Mouse (Mus musculus) stomach, postnatal 0 days (tissue): Measurements from ENCODE around the gene Akt2. TPM values are rescaled to one million over a fixed set of nuclear protein-coding genes. Genes with fewer than 3 reads are reported as not detected.

Experiments
- ATAC-seq: fragments of 200-750 bp; cut with Nextera tagmentation; 2 replicates; pipeline ENCODE4 v1.8.0; 2017; ENCODE audit not compliant: low FRiP score, low TSS enrichment
- DNase-seq: peaks from one replicate; pipeline ENCODE4 v3.0.0-alpha.2; 2016; ENCODE audit warnings: low spot score
- H3K27ac ChIP-seq: fragments of 300-500 bp; sonication (generic); replicated peaks from 2 replicates; pipeline ENCODE4 v1.5.1; 2014; ENCODE audit warnings: mild to moderate bottlenecking, control low read depth
- H3K27me3 ChIP-seq: fragments of 300-500 bp; sonication (generic); 2 replicates; pipeline ENCODE4 v1.6.1; 2014; ENCODE audit warnings: low read length; ENCODE audit not compliant: control insufficient read depth, insufficient read depth
- H3K36me3 ChIP-seq: fragments of 300-500 bp; sonication (generic); 2 replicates; pipeline ENCODE4 v1.6.1; 2014; ENCODE audit warnings: low read length, mixed read lengths; ENCODE audit not compliant: control insufficient read depth, insufficient read depth
- H3K4me1 ChIP-seq: fragments of 300-500 bp; sonication (generic); replicated peaks from 2 replicates; pipeline ENCODE4 v1.6.1; 2014; ENCODE audit warnings: antibody characterized with exemption; ENCODE audit not compliant: control insufficient read depth, insufficient read depth
- H3K4me2 ChIP-seq: fragments of 300-500 bp; sonication (generic); replicated peaks from 2 replicates; pipeline ENCODE4 v1.6.1; 2014; ENCODE audit warnings: low read depth, mild to moderate bottlenecking, control low read depth, moderate library complexity
- H3K4me3 ChIP-seq: fragments of 300-500 bp; sonication (generic); 2 replicates; pipeline ENCODE4 v1.5.1; 2014; ENCODE audit warnings: low read depth, low read length, control low read depth
- H3K9ac ChIP-seq: fragments of 300-500 bp; sonication (generic); 2 replicates; pipeline ENCODE4 v1.6.1; 2014; ENCODE audit warnings: mild to moderate bottlenecking, low read length, control low read depth, mixed read lengths
- H3K9me3 ChIP-seq: fragments of 300-500 bp; sonication (generic); 2 replicates; pipeline ENCODE4 v1.6.1; 2016; ENCODE audit warnings: low read length; ENCODE audit not compliant: control insufficient read depth
- CTCF ChIP-seq: IDR thresholded peaks from 2 replicates; pipeline ENCODE4 v1.5.1; 2016; ENCODE audit warnings: antibody characterized with exemption, low read depth, mild to moderate bottlenecking, moderate library complexity
- EP300 ChIP-seq: optimal IDR thresholded peaks from 2 replicates; pipeline ENCODE3; 2016; ENCODE audit warnings: antibody characterized with exemption
- WGBS: fragments of 180-500 bp; shearing (Covaris S2); extraction: QIAGEN DNeasy Blood & Tissue Kit; methylation state at CpG from one replicate; pipeline ENCODE4 v1.1.7; 2014; 5-methylcytosine and 5-hydroxymethylcytosine counted together
- polyA plus RNA-seq: library from polyadenylated mRNA; unstranded; fragments of >200 nt; fragmentation: Nextera tagmentation; extraction: Ambion mirVana; gene quantifications from 2 replicates; pipeline ENCODE4 v1.2.1, GENCODE M21; 2015

Gene Akt2
- polyA plus RNA-seq, 1 experiment from 2014 or later, result 42.6 TPM

DNA sequence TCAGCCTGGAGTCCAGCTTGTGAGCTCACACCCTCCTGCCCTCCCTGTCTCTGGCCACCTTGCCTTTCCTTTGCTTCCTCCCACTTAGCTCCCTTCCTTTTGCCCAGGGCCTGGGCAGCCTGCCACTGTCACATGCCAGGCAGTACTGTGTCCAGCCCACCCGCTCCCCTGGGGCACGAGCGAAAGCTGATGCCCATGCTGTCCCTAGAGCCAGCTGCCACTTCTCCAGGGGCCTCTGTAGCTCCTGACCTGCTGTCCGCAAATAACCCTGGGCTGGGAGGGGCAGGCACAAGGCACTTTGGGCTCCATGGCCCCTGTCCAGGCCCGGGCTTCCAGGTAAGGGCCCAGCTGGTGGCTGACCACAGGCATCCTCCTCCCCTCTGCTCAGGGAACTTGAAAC is 16.2 kb downstream of the Akt2 start:
- H3K9ac ChIP-seq, result peak overlapping the region; percentile 41
- peaks cover 5% of the 10 kb centered on the region for H3K36me3 ChIP-seq
- DNase-seq (no peak), ATAC-seq (no peak)
- H3K9me3 ChIP-seq, result no peaks in the 10 kb centered on the region
- TF ChIP-seq EP300 (no peak), CTCF (no peak)
- H3K4me2 ChIP-seq, result no peak overlapping the region
- H3K27ac ChIP-seq, result peak overlapping the region; percentile 56
- H3K27me3 ChIP-seq, result no peaks in the 10 kb centered on the region
- WGBS, result 49% methylated on average over 5 of the region's 5 CpGs
- no peak overlapping the region for H3K4me3 ChIP-seq
- H3K4me1 ChIP-seq, result peaks cover 6% of the 10 kb centered on the region

GRCm38 (mm10) chr7:27608130-27608529 is 16.8 kb downstream of the Akt2 start:
- TF ChIP-seq CTCF (no peak), EP300 (no peak)
- H3K27me3 ChIP-seq, result no peaks in the 10 kb centered on the region
- no peak overlapping the region for H3K4me2 ChIP-seq
- H3K9ac ChIP-seq, result no peak overlapping the region; the same call in 1 of the 2 replicates
- no peaks in the 10 kb centered on the region for H3K9me3 ChIP-seq
- peak; percentile 61 for ATAC-seq
- DNase-seq, result peak; percentile 61
- peak overlapping the region; percentile 56 for H3K27ac ChIP-seq
- WGBS, result 79% methylated on average over 3 of the region's 3 CpGs
- no peak overlapping the region for H3K4me3 ChIP-seq
- peaks cover 6% of the 10 kb centered on the region for H3K4me1 ChIP-seq
- peaks cover 5% of the 10 kb centered on the region for H3K36me3 ChIP-seq

DNA sequence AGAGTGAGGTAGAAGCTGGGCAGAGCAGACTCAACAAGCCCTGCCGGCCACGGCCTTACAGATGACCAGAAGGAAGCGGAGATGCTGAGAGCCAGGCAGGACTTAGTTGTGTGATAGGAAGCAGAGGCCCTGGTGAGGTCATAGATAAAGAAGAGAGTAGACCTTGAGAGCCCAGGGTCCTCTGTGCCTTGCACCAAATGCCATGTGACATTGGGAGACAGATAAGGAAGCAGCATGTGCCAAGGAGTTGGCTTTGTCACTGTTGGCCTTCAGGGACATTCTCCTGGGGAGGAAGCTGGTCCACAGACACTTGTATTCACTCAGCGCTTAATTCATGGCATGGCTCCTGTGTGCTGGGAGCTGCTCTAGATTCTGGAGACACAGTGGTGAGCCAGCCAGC is 17.9 kb downstream of the Akt2 start:
- peak; percentile 33; the same call in 1 of the 2 replicates for ATAC-seq
- Histone ChIP-seq H3K27me3 (no peaks in the 10 kb centered on the region), H3K9ac (no peak overlapping the region), H3K36me3 (peaks cover 5% of the 10 kb centered on the region), H3K4me3 (no peak overlapping the region), H3K4me1 (peaks cover 6% of the 10 kb centered on the region), H3K9me3 (no peaks in the 10 kb centered on the region), H3K4me2 (no peak overlapping the region), H3K27ac (0 out of 2 replicates have a peak overlapping the region, but pooled peaks have one; percentile 13)
- TF ChIP-seq CTCF (no peak), EP300 (no peak)
- WGBS, result 93% methylated on average over 4 of the region's 4 CpGs
- no peak for DNase-seq

DNA sequence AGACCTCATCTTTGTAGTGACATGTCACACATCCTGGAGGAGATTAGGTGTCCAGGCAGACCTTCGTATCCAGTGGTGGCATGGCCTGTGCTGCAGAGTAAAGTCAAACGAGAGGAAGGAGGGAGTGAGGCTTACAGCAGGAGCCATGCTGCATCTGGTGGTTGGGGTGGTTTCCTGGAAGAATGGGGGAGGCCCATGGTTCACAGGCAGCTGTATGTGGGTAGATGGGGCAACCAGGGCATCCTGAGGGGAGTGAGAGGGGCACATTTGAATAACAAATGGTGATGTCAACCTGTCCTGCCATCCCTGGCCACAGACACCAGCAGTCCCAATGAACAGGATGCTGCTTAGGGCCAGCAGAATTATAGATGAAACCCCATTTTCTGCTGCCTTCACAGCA is 18.3 kb downstream of the Akt2 start:
- H3K27me3 ChIP-seq, result no peaks in the 10 kb centered on the region
- H3K9ac ChIP-seq, result no peak overlapping the region
- H3K4me1 ChIP-seq, result peaks cover 6% of the 10 kb centered on the region
- WGBS, result 83% methylated on average over 2 of the region's 2 CpGs
- H3K4me2 ChIP-seq, result no peak overlapping the region
- H3K4me3 ChIP-seq, result no peak overlapping the region
- peaks cover 5% of the 10 kb centered on the region for H3K36me3 ChIP-seq
- H3K27ac ChIP-seq, result no peak overlapping the region
- H3K9me3 ChIP-seq, result no peaks in the 10 kb centered on the region
- TF ChIP-seq EP300, result no peak
- TF ChIP-seq CTCF, result no peak
- ATAC-seq, result 0 out of 2 replicates have a peak, but pooled peaks have one; percentile 3
- DNase-seq, result no peak

DNA sequence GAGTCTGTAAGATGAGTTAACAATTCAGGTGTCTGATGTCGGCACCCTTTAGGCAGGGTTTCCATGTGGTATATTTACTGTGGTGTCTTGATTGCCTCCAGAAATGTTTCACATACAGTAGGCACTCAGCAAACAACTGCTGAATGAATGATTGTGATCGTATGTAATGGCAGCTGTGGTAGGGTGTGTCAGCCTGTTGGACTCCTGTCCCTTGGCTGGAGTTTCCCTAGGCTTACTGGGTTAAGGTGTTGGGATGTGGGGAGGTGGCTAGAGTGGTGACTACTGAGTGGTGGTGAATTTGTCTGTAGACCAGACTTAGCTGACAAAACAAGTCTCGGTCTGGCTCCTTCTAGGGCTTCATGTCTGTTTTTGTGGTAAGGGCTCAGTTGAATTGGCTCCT is 19.0 kb downstream of the Akt2 start:
- Histone ChIP-seq H3K9me3 (no peaks in the 10 kb centered on the region), H3K27ac (no peak overlapping the region), H3K4me1 (peaks cover 6% of the 10 kb centered on the region), H3K27me3 (no peaks in the 10 kb centered on the region), H3K4me3 (no peak overlapping the region), H3K4me2 (no peak overlapping the region), H3K9ac (no peak overlapping the region), H3K36me3 (peaks cover 5% of the 10 kb centered on the region)
- 68% methylated on average over 3 of the region's 3 CpGs for WGBS
- DNase-seq, result peak; percentile 38
- no peak for TF ChIP-seq EP300
- no peak for TF ChIP-seq CTCF
- peak; percentile 65 for ATAC-seq

DNA sequence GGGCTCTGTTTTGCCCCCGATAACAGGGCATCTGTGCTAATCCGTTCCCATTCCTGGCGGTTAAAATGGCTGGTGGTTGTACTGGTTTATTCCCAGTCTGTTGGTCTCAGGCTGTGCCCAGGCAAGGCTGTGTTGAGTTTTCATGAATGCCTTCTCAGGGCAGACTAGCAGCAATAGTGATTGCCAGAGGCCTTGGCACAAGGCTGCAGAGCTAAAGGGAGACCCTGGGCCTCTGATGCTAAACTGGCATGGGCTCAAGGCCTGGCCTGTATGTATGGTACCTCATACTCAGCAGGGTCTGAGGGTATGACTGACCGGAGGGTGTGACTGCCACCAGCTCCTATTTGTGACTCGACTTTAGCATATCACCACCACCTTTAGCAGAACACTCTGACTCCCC is 19.5 kb downstream of the Akt2 start:
- 84% methylated on average over 5 of the region's 5 CpGs for WGBS
- peaks cover 5% of the 10 kb centered on the region for H3K36me3 ChIP-seq

More for the DNA sequence above, 19.5 kb downstream of the Akt2 start:
- H3K4me2 ChIP-seq, result no peak overlapping the region
- no peak for DNase-seq
- peaks cover 6% of the 10 kb centered on the region for H3K4me1 ChIP-seq
- H3K4me3 ChIP-seq, result no peak overlapping the region
- H3K27ac ChIP-seq, result no peak overlapping the region
- no peaks in the 10 kb centered on the region for H3K27me3 ChIP-seq
- ATAC-seq, result no peak
- TF ChIP-seq EP300 (no peak), CTCF (no peak)
- H3K9me3 ChIP-seq, result no peaks in the 10 kb centered on the region
- no peak overlapping the region for H3K9ac ChIP-seq
